Mouse (Mus musculus) brain, embryonic 14.5 days (tissue): ENCODE results near the gene Wfdc6b. TPM values are rescaled to one million over a fixed set of nuclear protein-coding genes. Genes with fewer than 3 reads are reported as not detected.
"Not testable (repeated sequence)": the region's sequence is repeated elsewhere in the genome, so short reads cannot be mapped to it uniquely, and the experiment has no call there.

Experiments used
- DNase-seq: peaks from one replicate; pipeline ENCODE4 v3.0.0-alpha.2; 2011; ENCODE audit warnings: low read depth
- CTCF ChIP-seq: fragments of 200-500 bp; IDR thresholded peaks from 2 replicates; pipeline ENCODE4 v1.5.1; 2012; ENCODE audit warnings: inconsistent platforms, mild to moderate bottlenecking, moderate library complexity, borderline replicate concordance; ENCODE audit not compliant: insufficient read depth, insufficient read length; ENCODE audit errors: extremely low read depth
- POLR2A ChIP-seq: fragments of 200-500 bp; IDR thresholded peaks from 2 replicates; pipeline ENCODE4 v1.6.1; 2012; ENCODE audit warnings: mild to moderate bottlenecking, inconsistent platforms, borderline replicate concordance; ENCODE audit not compliant: poor library complexity, insufficient read depth, insufficient read length, severe bottlenecking; ENCODE audit errors: extremely low read depth
- polyA plus RNA-seq: library from polyadenylated mRNA; depleted of rRNA; stranded (reverse); fragments of >200 nt; gene quantifications from 2 replicates; pipeline ENCODE4 v1.2.3, GENCODE M21; 2012; rRNA removed

The Wfdc6b gene
- not detected in 2 replicates for polyA plus RNA-seq

DNA sequence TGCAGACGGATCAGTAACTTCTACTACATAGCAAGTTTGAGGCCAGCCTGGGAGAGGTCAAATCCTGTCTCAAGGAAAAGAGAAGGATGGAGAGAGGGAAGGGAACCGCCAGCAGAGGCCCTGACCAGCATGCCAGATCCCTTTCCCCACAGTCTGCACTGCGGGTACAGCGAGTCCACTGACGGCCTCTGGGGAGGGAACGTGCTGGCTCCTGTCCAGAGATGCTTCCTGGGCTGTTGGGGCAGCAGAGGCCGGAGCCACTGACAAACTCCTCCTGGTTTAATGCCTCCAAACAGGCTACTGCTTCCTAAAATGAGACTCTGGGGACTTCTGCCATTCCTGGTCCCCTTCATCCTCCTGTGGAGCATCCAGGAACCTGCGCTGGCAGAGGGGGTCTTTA, at the start of gene Wfdc6b, which contains the start of gene Wfdc8:
TSS of gene Wfdc6b (plus strand) at position 52 of the 400 bp plus-strand sequence.
TSS of gene Wfdc8 (minus strand) at position 156 of the 400 bp plus-strand sequence.
- not testable (repeated sequence) for DNase-seq

DNA sequence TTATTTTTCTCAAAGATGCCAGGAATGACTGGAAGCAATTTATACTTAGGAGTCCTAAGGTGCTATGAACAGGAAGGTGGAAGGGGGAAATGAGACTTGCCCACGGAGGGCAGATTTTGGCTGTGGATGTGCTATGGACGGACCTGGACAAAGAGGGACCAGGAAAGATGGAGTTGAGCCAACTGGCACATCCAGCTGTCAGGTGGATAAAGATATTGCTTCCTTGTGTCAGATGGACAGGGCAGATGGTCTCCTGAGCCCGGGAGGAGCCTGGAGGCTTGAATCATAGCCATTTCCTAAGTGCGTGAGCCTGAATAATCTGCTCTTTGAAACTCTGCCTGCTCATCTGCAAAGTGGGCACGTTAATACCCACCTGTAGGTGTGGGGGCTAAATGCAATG, 49.0 kb upstream of the Wfdc6b start:
- DNase-seq, result peak; percentile 15
- TF ChIP-seq POLR2A, result no peak

DNA sequence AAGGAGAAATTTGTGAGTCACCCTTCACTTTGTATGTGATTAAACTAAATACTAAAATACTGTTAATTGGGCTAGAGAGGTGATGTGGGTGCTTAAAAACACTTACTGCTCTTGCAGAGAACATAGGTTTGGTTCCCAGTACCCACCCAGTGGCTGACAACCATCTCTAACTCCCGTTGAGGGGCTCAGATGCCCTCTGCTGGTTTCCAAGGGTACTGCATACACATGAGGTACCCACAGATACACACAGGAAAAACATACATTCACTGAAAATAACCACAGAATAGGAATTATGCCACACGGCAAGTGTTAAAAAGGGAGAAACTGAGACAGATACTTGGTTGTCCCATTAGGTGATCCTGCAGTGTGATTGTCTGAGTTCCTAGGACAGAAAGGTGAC, 46.3 kb upstream of the Wfdc6b start:
- no peak for DNase-seq
- TF ChIP-seq POLR2A, result no peak
- peak; percentile 31; the same call in 1 of the 2 replicates for TF ChIP-seq CTCF

- no peak for DNase-seq
- TF ChIP-seq POLR2A, result no peak
- TF ChIP-seq CTCF, result no peak
These were observed 45.9 kb upstream of the Wfdc6b start for GRCm38 (mm10) chr2:164567460-164567859.

DNA sequence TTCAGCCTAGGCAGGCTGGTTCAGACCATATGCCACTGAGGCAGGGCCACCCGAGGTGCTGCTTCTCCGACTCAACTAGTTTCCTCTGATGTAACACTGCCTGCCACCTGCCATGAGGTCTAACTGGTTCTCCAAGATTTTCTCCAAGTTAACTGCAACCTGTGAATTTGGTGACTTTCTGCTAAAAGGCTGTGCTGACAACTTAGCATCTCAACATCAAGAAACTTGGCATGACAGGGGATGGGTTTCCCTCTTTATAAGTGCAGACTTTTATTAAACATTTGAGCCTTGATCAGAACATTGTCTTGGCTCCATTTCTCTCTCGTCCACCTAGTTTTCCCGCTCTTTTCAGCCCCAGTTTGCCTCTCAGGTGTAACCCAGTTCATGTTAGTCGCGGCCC, 40.0 kb upstream of the Wfdc6b start, which contains the start of gene Spint3:
TSS of gene Spint3 (minus strand) at position 101 of the 400 bp plus-strand sequence.
- DNase-seq, result not testable (repeated sequence)

DNA sequence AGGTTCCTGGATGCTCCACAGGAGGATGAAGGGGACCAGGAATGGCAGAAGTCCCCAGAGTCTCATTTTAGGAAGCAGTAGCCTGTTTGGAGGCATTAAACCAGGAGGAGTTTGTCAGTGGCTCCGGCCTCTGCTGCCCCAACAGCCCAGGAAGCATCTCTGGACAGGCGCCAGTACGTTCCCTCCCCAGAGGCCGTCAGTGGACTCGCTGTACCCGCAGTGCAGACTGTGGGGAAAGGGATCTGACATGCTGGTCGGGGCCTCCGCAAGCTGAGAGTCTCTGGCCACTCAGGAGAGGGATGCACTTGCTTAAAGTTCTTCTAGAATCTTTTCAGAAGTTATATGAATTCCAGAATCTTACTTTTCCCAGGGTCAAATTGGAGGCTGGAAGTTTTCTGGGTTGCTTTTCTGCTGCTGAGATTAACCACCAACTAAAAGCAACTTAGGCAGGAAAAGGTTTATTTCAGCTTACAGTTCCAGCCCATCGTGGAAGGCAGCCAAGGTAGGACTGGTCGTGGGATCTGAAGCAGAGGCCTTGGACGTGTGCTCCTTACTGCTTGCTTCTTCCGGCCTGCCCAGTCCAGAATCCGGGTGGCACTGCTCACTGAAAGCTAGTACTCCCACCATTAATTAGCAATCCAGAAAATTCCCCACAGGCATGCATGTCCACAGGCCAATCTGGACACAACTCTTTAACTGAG, 28.1 kb upstream of the Wfdc6b start, which contains the start of gene Wfdc6a:
TSS of gene Wfdc6a (minus strand) at position 423 of the 701 bp plus-strand sequence.
- not testable (repeated sequence) for DNase-seq

DNA sequence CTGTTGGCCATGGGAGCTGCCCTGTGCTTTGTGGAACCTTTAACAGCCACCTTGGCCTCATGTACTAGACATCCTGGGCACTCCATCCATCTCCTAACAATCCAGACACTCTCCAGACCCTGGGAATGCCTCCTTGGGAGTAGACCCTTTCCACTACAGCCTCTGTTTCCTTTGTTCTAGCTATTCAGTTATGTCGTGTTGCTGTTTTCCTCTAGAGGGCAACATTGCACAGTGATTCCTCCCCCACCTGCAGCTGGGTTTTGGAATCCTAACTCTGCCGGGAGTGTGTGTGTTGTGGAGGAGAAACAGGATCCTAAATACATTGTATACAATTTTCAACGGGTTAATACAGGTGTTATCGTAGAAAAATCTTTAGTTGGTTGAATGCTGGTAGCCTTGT, 21.3 kb upstream of the Wfdc6b start:
- TF ChIP-seq POLR2A (no peak), CTCF (peak; percentile 75; the same call in 1 of the 2 replicates)
- peak; percentile 80 for DNase-seq

DNA sequence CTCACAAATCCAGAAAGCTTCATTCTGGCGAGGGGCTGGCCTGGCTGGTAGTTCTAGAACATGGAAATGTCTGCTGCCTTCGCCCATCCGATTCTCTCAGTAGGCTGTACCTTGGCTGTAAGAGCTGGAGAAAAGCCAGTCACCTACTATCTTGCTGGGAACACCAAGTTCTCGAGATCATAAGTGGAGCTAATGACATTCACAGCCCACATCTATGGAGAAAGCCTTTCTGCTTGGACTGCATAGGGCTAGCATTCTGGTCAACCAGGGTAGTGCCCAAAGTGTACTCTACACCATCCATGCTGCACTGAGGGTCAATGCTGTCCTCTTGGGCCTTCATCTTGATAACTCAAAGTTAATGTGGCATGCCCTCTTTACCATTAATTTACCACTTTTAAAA, 19.8 kb upstream of the Wfdc6b start, which contains the start of gene Eppin:
TSS of gene Eppin (minus strand) at position 101 of the 400 bp plus-strand sequence.
- no peak for DNase-seq
- TF ChIP-seq CTCF (no peak), POLR2A (no peak)

DNA sequence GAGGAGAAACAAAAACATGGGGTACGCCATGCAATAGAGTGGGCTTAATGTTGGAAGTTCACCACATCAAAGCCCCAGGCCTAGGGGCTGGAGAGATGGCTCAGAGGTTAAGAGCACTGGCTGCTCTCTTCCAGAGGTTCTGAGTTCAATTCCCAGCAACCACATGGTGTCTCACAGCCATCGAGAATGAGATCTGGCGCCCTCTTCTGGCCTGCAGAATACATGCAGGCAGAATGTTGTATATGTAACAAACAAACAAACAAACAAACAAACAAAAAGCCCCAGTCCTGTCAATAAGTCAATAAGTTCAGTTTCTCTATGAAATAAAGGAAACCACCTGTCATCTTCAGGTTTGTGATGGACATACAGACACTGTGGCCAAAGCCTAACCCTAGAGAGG, 13.1 kb upstream of the Wfdc6b start:
- TF ChIP-seq POLR2A, result no peak
- TF ChIP-seq CTCF, result peak; percentile 13; the same call in 1 of the 2 replicates
- DNase-seq, result no peak

GRCm38 (mm10) chr2:164603482-164603881, 9.8 kb upstream of the Wfdc6b start:
- TF ChIP-seq POLR2A, result no peak
- TF ChIP-seq CTCF, result peak; percentile 18; the same call in 1 of the 2 replicates
- no peak for DNase-seq

DNA sequence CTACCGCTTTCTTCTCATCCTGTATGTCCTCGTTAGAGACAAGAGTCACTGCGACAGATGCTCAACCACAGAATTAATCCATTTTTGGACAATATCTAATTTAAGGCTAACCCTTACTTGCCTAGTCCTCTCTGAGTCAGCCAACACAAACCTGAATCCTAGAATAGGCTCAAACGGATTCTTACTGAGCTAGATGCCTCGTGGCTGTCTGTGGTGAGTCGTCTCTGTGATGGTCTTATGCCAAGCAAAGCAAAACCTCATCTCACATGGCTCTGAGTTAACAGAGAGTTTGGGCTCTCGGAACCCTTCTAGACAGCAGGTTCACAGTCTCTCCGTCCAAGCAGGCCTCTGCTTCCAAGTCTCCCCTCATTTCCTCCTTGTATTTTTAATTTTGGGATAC, 8.9 kb upstream of the Wfdc6b start:
- DNase-seq, result no peak
- TF ChIP-seq POLR2A (no peak), CTCF (no peak)

DNA sequence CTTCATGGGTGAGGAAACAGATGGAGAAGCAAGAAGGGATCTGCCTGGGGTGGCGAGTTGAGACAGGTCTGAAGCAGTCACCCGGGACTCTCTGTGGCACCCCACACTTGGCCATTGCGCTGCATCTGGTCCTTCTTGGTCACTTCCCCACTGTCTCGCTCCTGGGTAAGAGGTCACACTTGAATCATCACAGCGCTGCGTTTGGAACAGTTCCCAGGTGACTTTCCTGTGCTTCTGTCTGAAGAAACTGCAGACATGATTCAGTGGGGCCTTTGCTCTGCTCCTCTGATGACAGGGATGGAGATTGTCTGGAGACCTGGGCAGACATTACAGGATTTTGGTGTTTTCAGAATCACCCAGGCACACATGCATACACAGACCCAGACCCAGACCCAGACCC, 4.5 kb upstream of the Wfdc6b start:
- no peak for TF ChIP-seq POLR2A
- TF ChIP-seq CTCF, result no peak
- DNase-seq, result no peak

GRCm38 (mm10) chr2:164615386-164615785, 2.1 kb downstream of the Wfdc6b start:
- no peak for TF ChIP-seq CTCF
- TF ChIP-seq POLR2A, result no peak
- DNase-seq, result no peak

GRCm38 (mm10) chr2:164619050-164619449, 5.7 kb downstream of the Wfdc6b start:
- TF ChIP-seq CTCF (no peak), POLR2A (no peak)
- no peak for DNase-seq
